Mouse (Mus musculus) ES-E14 (cell line): ENCODE results near the gene Arhgef2. TPM values are rescaled to one million over a fixed set of nuclear protein-coding genes. Genes with fewer than 3 reads are reported as not detected.
A peak's percentile ranks its signal among the peaks of the same experiment; 100 is the strongest.

Source experiments
- DNase-seq: peaks from one replicate; pipeline ENCODE4 v3.0.0-alpha.2; 2013; ENCODE audit warnings: low read depth, low spot score
- H3K27ac ChIP-seq: 2 replicates; pipeline ENCODE4 v1.5.1; 2012; ENCODE audit warnings: low read depth, mild to moderate bottlenecking, low read length, moderate library complexity, mixed read lengths; ENCODE audit not compliant: poor library complexity, insufficient read depth, severe bottlenecking
- H3K36me3 ChIP-seq: 2 replicates; pipeline ENCODE4 v1.6.1; 2012; ENCODE audit warnings: mild to moderate bottlenecking, low read length, moderate library complexity, mixed read lengths; ENCODE audit not compliant: control insufficient read depth, poor library complexity, insufficient read depth, severe bottlenecking
- H3K4me1 ChIP-seq, 2 experiments: fragments of 150-350 bp in 1 of 2; sonication (generic) in 1 of 2; 2 replicates each; pipeline ENCODE4 v1.6.1; 2012; ENCODE audit warnings: low read length in 2 of 2, mild to moderate bottlenecking in 1 of 2, mixed read lengths in 1 of 2; ENCODE audit not compliant: control insufficient read depth in 2 of 2, insufficient read depth in 2 of 2, poor library complexity in 1 of 2
- H3K4me3 ChIP-seq, 2 experiments: fragments of 150-350 bp in 1 of 2; sonication (generic) in 1 of 2; 2 replicates each; pipeline ENCODE4 v1.5.1; 2012; ENCODE audit warnings: low read length in 2 of 2, low read depth in 1 of 2, mild to moderate bottlenecking in 1 of 2, mixed read lengths in 1 of 2; ENCODE audit not compliant: insufficient read depth in 1 of 2, poor library complexity in 1 of 2, severe bottlenecking in 1 of 2
- H3K9ac ChIP-seq: 2 replicates; pipeline ENCODE4 v1.6.1; 2012; ENCODE audit warnings: low read depth, mild to moderate bottlenecking, low read length, mixed read lengths; ENCODE audit not compliant: poor library complexity, insufficient read depth, severe bottlenecking
- H3K9me3 ChIP-seq: fragments of 150-350 bp; sonication (generic); 2 replicates; pipeline ENCODE4 v1.6.1; 2012; ENCODE audit warnings: low read depth, mild to moderate bottlenecking, low read length; ENCODE audit not compliant: control insufficient read depth, insufficient read depth
- CHD2 ChIP-seq: IDR thresholded peaks from 2 replicates; pipeline ENCODE4 v1.6.1; 2014; ENCODE audit warnings: mild to moderate bottlenecking, low read depth, low read length, inconsistent platforms
- HCFC1 ChIP-seq: IDR thresholded peaks from 2 replicates; pipeline ENCODE4 v1.6.1; 2012; ENCODE audit warnings: low read length, inconsistent platforms, borderline replicate concordance; ENCODE audit not compliant: insufficient read depth
- MAFK ChIP-seq: IDR thresholded peaks from 2 replicates; pipeline ENCODE4 v1.6.1; 2014; ENCODE audit warnings: mild to moderate bottlenecking, low read depth, low read length, inconsistent platforms; ENCODE audit not compliant: insufficient read depth
- ZC3H11A ChIP-seq: IDR thresholded peaks from 2 replicates; pipeline ENCODE4 v1.6.1; 2012; ENCODE audit warnings: low read depth, mild to moderate bottlenecking, inconsistent platforms, low read length, borderline replicate concordance
- ZNF384 ChIP-seq: IDR thresholded peaks from 2 replicates; pipeline ENCODE4 v1.6.1; 2012; ENCODE audit warnings: low read depth, low read length, inconsistent platforms
- in situ Hi-C, 2 experiments: fragments of 600-800 bp; cut with MboI; formaldehyde crosslinking; loops; one replicate each; pipeline ENCODE4 v1.15.1; 2025; ENCODE audit warnings: low sequenced_read_pairs in 2 of 2, inconsistent platforms in 1 of 2; ENCODE audit not compliant: unreplicated experiment in 2 of 2
- total RNA-seq: library from RNA; depleted of rRNA; stranded (reverse); fragments of 300-350 nt; gene quantifications from 2 replicates; pipeline ENCODE4 v1.2.3, GENCODE M21; 2012

Arhgef2 gene
- total RNA-seq, 1 experiment, result 50.8 TPM

DNA sequence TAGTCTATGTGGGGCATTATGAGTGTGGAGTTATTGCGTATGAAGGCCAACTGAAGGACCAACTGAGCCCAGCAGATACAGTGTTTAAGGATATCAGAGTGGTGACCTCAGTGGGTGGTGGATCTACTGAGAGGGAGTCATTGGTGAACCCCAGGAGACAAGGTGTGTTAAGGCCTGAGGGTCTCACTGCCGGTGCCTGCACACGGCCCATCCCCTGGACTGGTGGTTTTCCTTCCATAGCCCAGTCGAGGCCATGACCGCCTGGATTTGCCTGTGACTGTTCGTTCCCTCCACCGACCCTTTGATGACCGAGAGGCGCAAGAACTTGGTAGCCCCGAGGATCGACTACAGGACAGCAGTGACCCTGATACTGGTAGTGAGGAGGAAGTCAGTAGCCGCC, 40.2 kb downstream of the Arhgef2 start:
- Histone ChIP-seq H3K9me3 (no peaks in the 10 kb centered on the region), H3K9ac (no peak overlapping the region), H3K4me1 (peaks cover 6 to 25% of the 10 kb centered on the region in 2 experiments; a peak in 3 of 4 replicates), H3K27ac (peak overlapping the region; percentile 51; the same call in 1 of the 2 replicates), H3K36me3 (peaks cover 42% of the 10 kb centered on the region), H3K4me3 (no peak overlapping the region)
- no peak for DNase-seq
- TF ChIP-seq CHD2, result no peak
- no peak for TF ChIP-seq ZNF384
- TF ChIP-seq MAFK, result no peak
- no peak for TF ChIP-seq ZC3H11A
- no peak for TF ChIP-seq HCFC1
- in situ Hi-C loops, result no loop called here

DNA sequence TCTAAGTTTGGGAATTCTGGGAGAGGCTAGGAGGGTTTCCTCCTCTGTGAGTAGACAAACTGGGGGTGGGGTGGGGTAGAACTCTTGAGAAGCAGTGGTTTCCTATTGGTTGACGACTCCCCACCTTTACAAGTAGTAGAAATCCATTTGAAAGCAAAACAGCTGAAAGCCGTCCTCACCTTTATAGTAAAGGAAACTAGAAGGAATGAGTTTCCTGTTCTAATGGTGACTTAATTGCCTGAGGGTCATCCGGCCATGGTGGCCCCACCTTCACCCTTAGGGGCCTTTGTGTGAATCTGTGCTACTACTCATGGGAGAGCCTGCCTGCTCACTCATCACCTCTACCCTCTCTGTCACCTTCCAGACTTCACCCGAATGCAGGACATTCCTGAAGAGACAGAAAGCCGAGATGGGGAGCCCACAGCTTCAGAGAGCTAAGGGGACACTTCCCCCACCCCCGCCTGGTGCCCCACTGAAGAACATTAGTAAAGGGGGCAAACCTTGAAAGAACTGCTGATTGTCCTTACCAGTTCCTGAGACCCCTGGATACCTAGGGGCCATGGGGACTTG, 40.7 kb downstream of the Arhgef2 start:
- no peaks in the 10 kb centered on the region for H3K9me3 ChIP-seq
- DNase-seq, result peak; percentile 74
- H3K9ac ChIP-seq, result no peak overlapping the region
- peak overlapping the region; percentile 65; the same call in 1 of the 2 replicates for H3K27ac ChIP-seq
- H3K36me3 ChIP-seq, result peaks cover 40% of the 10 kb centered on the region
- peaks cover 6 to 25% of the 10 kb centered on the region in 2 experiments; a peak in 3 of 4 replicates for H3K4me1 ChIP-seq
- H3K4me3 ChIP-seq, result no peak overlapping the region
- TF ChIP-seq HCFC1 (no peak), ZNF384 (no peak), MAFK (no peak)
- in situ Hi-C loops, result no loop called here

DNA sequence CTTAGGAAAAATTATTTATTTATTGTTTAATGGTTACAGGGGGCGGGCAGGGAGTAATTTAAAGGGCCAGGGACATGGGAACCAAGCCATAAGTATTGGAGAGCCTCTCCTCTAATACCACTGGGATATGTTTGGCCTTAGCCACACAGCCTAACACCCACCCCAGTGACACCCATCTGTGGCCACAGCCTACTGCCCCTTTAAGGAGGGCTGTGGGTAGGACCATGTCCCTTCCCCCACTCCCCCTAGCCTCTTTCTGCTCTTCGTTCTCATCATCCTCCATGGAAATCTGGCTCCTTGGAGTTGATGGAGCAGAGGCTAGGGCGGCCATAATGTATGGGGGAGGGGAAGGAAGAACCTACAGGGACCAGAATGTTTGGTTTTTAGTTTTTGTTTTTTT, 41.3 kb downstream of the Arhgef2 start:
- no peak for DNase-seq
- in situ Hi-C loops, result no loop called here
- peak overlapping the region; percentile 65; the same call in 1 of the 2 replicates for H3K27ac ChIP-seq
- no peaks in the 10 kb centered on the region for H3K9me3 ChIP-seq
- no peak overlapping the region for H3K4me3 ChIP-seq
- H3K36me3 ChIP-seq, result peaks cover 36% of the 10 kb centered on the region
- H3K9ac ChIP-seq, result peak overlapping the region; percentile 40; the same call in 1 of the 2 replicates
- TF ChIP-seq ZNF384, result no peak
- no peak for TF ChIP-seq MAFK
- no peak for TF ChIP-seq HCFC1
- TF ChIP-seq CHD2, result no peak
- no peak for TF ChIP-seq ZC3H11A
- peaks cover 6 to 25% of the 10 kb centered on the region in 2 experiments; a peak in 3 of 4 replicates for H3K4me1 ChIP-seq

DNA sequence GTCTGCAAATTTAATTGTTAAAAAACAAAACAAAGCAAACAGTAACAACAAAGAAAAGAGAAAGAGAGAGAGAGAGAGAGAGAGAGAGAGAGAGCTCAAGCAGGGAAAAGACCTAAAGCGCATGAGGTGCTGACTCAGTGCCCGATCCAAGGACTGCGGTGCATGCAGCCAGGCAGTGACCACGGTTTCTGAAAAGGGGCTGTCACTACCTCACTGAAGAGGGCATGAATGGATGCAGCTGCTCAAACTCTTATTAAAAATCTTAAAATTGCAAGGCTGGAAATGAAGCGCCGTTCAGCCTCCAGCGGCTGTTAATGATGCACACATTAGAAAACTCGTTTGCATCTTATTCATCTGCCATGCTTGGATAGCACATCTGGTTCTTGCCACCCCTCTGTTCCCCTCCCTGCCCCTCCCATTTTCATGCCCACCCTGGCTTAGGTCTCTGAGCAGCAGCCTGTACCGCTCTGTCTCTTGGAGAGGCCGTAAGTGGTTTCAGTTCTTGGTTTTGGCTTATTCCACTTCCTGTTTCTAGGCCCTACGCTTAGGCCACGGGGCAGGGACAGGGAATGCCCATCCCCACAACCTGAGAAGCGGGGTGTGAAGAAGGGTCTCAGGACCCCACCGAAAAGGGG, 42.1 kb downstream of the Arhgef2 start:
- H3K4me1 ChIP-seq, result peaks cover 6 to 22% of the 10 kb centered on the region in 2 experiments; a peak in 3 of 4 replicates
- H3K9ac ChIP-seq, result no peak overlapping the region
- TF ChIP-seq HCFC1 (no peak), ZC3H11A (no peak), CHD2 (no peak), MAFK (no peak), ZNF384 (no peak)
- DNase-seq, result no peak
- no peak overlapping the region for H3K4me3 ChIP-seq
- H3K36me3 ChIP-seq, result peaks cover 28% of the 10 kb centered on the region
- no peak overlapping the region for H3K27ac ChIP-seq
- no peaks in the 10 kb centered on the region for H3K9me3 ChIP-seq
- in situ Hi-C loops, result no loop called here
